Mouse (Mus musculus): ENCODE data around the gene Ltv1. TPM values are rescaled to one million over a fixed set of nuclear protein-coding genes. Genes with fewer than 3 reads are reported as not detected.
"Not testable (repeated sequence)": the region's sequence is repeated elsewhere in the genome, so short reads cannot be mapped to it uniquely, and the experiment has no call there.

The Ltv1 gene
- total RNA-seq, 2 experiments from 2014 or later: 19.4 to 23.6 TPM

DNA sequence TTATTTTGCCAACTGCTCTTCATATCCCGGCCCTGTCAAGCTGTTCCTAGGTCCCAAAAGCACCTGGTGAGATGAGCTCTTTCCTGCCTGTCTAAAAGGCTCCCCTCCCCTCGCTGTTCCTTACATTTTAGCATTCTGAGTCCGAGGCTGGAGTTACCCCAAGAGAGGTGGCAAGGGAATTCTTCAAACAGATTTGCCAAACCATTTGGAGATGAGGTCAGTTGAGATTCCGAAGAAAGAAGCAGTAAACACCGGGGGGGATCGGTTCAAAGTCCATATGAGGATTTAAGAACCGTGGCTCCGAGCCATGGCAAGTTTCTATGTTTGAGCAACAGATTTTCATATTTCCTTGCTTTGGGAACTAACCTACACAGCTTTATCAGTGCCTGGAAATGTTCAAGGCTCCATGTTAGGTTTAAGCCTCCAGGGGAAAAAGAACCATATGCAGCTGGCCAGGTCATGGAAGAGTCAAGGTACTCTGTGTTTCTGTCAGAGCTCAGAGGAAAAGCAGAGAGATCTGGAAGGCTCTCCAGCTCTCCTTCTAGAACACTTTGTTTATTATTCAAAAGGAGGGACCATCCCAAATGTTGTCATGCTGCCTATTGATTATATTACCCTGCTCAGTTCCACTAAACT, 4.0 kb upstream of the Ltv1 start:
- DNase-seq (ENCODE audit: low spot score in 2 of 2): no peak

DNA sequence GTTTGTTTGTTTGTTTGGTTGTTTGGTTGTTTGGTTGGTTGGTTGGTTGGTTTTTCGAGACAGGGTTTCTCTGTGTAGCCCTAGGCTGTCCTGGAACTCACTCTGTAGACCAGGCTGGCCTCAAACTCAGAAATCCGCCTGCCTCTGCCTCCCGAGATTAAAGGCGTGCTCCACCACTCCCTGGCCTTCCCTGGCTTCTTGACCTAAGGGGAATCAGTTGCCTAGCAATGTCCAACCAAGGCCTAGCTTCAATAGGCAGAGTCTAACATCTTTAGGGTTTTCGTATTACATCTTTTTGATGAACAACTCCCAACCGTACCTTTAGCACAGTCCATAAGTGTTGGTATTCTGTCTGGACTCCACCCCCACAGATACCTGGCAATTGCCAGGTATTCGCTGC, 528 bp upstream of the Ltv1 start:
- DNase-seq (ENCODE audit: low spot score in 2 of 2): not testable (repeated sequence)

DNA sequence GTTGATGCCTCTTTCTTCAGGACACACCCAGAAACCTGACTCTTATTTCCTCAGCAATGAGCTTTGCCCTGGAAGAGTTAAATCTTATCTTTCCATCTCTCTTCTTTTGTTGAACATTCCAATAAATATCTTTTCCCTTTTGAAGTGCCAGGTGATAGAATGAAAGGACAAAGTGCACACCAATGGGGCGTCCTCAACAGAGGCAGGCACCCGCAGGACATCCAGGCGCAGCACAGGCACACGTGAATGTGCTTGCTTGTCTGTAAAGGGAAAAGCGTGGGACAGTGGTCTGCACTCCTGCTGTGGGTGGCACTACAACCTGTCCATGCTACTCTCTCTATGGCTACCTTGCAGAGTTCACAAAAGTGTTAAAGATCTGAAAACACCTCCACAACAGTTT, 3.1 kb downstream of the Ltv1 start:
- DNase-seq (ENCODE audit: low spot score in 2 of 2): no peak

DNA sequence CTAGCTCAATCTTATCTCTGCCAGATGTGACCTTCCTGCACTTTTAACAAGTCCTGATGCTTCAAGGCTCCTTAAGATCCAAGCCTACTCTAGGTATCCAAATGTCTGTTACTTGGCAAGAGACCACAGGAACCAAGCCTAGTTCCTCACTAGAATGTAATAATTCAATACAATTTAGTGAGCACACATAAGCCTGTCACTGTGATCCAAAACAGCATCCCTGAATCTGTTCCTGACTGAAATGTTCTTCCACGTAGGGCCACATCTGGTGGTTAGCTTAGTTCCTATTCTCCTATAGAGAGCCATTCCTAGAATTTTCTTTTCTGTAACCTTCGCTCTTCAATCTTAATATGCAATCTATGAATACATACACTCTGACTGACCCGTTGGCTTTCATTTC, 6.2 kb downstream of the Ltv1 start:
- DNase-seq (ENCODE audit: low spot score in 2 of 2): no peak

DNA sequence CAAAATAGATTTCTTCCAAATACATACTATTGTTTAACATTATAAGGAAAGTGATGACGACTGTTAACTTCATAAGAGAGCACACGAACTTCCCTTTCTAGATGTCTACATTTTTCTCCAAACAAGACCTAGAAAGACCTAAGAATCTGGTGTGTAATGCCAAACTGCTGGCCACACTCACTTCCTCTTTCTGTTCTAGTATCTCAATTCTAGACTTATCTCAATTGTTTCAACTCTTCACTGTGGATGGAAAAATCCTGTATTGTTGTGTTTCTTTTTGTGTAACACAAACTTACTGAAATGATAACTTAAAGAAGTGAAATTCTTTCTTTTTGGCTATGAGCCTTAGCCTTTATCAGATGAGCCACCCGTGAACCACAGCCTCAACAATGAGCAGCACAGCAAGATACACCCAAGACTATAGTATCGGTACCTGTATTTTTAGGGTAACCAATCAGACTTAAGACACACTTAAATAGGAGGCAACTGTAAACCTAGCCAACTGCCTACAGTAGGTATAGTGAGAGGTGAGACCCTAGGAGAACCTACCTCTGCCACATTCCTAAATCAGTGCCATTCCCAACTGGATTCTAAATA, 8.7 kb downstream of the Ltv1 start:
- no peak for DNase-seq (ENCODE audit: low spot score in 2 of 2)

DNA sequence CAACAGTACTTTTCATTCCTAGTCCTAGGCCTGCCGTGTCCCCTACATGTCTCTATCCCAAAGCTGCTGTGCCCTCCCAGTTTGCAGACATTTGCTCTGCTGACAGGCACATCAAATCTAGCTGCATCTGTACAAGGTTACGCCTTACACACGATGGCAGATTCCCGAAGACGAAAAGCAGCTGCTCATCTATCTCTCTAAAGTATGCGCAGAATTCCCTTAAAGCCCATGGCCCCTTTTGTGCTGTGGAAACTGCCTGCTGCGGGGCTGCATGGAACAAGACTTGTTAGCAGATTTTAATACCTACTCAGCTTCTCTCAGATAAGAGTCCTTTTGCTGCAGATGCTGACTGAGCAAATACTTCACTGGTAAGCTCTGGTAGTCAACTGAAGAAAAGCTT, 12.8 kb downstream of the Ltv1 start:
- no peak for DNase-seq (ENCODE audit: low spot score in 2 of 2)

DNA sequence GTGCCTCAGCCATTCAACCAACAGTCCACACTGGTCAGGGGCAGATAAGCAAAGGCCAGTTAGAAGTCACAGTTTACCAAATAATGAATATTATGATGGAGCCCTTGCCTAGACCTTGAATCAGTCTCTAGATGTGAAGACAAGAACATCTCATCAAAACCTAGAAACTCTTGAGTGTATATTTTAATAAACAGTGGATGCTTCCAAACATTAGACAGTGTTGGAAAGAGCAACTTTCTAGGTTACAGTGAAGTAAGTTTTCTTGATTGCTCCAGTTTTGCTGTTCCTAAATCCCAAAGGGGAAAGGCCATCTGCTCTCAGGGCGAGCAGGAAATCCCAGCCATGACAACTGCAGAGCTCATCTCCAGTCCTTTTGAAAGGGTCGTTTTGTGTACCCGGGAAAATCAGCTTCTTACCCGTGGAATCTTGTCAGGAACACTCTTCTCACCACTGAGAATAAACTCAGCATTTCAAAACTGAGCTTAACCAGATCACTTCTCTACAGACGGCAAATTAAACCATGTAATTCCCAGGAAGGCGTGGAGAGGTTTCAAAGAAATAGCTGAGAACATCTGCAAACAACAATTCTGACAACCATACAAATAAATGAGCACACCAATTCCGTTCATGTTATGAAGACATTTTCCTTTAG, 14.9 kb downstream of the Ltv1 start, which contains the start of gene Zc2hc1b:
TSS of gene Zc2hc1b (minus strand) at position 51 of the 652 bp plus-strand sequence.
- DNase-seq (ENCODE audit: low spot score in 2 of 2): no peak

DNA sequence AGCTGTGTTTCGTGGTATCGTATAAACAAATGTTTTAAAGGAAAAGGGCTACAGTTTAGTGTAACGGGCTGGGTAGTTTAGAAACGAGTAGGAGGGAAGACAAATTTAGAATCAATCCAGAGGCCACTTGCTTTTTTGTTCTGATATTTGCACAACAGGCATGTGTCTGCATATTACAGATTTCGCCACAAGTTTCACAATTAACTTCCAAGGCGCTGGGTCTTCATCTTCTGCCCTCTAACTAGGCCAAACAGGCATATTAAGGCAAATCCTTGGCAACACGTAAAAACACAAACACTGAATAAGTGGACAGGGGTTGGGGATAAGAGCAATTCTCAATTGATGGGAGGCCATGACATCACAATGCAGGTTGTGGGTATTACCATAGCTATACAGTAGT, 17.1 kb downstream of the Ltv1 start:
- DNase-seq (ENCODE audit: low spot score in 2 of 2): no peak

DNA sequence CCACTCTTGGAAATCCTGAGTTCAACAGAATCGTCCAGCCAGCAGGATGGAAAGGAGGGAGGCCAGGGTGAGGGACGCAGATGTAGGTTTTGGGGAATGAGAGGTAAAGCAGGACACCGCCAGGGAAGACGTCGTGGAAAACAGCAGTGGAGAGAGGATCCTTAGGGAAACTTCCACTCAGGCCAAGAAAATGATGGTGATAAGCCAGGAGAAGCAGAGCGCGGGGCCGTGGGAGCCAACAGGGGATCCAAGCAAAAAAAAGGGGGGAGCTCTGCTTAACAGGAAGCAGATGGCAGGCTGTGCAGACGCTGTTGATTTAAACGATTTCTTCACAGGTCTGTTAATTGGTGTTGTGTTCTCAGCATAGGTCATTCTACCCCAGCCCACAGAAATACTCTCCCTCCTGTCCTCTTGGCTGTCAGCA, 20.2 kb downstream of the Ltv1 start:
- no peak for DNase-seq (ENCODE audit: low spot score in 2 of 2)

DNA sequence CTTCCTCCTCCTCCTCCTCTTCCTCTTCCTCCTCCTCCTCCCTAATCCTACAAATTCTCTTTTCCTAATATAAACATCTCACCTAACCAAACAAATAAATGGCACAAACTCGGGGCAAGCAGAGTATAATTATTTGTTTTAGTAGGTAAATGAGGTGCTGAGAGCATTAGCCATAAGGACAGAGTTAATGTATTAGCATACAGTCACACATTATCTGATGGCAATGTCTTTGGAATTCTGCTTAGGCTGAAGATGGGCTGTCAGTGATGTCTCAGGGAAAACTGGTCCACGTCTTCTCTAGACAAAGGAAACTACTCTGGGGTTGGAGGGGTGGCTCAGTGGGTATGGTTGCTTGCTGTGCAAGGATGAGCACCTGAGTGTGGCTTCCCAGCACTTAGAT, 21.5 kb downstream of the Ltv1 start:
- DNase-seq (ENCODE audit: low spot score in 2 of 2): no peak

DNA sequence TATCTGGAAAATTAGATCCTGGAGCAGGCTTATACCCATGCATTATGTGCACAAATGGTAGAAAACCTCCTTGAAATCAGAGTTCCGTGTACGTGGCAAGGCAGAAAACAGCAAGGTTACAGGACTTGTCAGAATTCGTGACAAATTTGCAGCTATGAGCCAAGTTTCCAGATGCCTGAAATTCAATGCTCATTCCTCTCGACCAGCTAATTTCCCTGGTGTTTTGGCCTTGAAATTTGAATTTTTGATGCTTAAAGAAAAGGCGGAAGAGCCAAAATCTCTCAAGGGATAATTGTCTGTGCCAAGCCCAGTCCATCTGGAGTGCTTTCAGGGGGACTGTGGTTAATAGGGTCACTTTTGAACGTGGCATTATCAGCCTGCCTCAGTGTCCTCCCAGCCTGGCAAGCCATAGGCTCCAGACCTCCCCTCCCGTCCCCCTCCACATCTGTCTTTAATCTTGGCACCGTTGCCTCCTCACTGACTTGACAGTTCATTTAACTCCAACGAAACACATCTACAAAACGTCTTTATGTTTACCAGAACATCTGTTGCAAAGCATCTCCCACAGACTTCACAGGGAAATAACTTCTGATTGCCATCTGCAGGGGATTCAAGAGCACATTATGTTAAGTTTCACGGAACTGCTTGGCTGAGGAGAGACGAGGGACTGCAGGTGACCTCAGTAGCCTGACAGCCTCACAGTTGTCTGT, 22.1 kb downstream of the Ltv1 start:
- no peak for DNase-seq (ENCODE audit: low spot score in 2 of 2)

DNA sequence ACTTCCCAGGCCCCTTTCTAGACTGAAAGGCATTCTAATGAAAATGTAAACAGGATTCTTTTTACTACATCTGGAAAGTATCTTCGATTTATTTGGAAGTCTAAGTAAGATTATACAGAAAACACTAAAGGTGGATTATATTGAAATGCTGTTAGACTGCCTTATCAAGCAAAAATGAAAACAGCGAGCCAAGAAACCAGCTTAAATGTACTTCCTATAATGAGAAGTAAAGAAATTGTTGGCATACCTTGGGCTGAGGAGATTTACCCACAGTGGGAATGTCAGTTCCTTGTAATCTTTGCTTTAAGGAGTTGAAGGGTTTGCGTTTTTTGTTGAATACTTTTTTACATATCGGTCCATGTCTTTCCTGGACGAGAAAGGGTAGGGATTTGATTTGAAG, 24.5 kb downstream of the Ltv1 start:
- no peak for DNase-seq (ENCODE audit: low spot score in 2 of 2)

DNA sequence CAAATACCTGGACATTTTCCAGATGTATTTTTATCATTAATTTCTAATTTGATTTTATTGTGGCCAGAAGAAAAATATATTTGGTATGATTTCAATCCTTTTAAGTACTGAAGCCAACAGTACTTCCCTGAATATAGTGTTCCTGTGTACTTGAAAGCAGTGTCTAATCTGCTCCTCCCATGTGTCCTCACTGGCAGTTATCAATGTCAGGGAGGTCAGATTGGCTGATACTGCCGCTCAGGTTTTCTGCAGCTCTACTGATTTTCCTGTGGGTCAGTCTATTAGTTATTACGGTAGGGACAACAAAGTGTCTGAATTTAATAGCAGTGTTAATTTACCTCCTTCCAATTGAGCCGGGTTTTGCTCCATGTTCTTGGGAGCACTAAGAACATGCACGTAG, 30.9 kb downstream of the Ltv1 start:
- no peak for DNase-seq (ENCODE audit: low spot score in 2 of 2)

DNA sequence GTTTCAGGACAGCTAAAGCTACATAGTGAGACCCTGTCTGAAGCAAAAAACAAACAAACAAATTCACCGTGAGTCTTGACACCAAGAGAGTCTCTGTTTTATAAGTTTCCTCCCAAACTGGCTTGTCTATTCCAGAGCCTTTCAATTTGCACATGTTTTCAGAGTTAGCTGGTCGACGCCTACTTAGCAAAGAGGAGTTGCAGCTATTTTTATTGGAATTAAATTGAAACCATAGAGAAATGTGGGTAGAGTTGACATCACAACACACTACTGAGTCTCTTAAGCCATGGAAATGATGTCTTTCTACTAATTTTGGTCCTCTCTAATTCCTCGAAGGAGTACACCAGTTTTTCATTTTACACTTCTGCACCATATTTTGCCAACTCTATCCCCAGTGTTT, 32.1 kb downstream of the Ltv1 start:
- peak in 1 of 2 experiments; percentile 6 for DNase-seq (ENCODE audit: low spot score in 2 of 2)

DNA sequence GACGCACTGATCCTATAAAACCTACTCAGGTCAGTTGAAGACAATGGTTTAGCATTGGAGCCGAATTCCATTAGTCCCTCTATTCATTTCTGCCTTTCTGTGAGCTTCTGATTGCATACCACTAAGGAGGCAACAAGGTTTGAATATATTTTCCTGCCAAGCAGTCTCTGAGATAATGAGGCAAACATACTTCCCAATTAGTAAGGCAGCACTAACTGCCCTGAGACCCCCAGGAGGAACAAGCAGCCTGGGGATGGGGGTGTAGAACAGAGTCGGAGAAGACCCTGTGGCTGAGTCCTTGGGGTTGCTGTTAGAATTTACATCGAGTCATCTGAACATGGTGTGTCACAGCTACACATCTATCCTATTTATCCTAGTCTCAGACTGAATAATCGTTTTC, 37.6 kb downstream of the Ltv1 start:
- no peak for DNase-seq (ENCODE audit: low spot score in 2 of 2)

DNA sequence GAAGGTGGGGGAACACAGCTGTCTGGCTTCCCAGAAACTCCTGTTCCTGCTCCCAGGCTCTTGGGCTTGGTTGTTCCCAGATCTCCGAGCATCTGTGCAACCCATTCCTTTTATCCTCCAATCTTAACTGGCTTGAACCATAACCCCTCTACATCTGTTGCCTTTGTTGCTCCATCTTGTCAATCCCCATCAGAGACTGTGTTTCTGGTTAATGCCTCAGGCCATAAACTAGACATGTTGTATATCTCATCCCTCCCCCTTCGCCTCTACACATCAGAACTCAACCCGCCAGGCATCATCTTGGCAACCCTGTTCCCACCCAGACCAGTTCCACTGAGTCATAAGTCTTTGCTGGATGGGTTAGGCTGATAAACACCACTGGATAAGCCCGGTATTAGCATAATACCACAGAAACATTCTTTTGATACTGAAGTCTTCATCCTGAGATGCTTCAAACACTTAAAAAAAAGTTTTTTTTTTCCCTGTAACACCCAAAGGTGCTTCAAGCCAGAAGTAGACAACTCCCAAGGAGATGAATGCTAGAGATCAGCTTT, 40.1 kb downstream of the Ltv1 start:
- no peak for DNase-seq (ENCODE audit: low spot score in 2 of 2)

DNA sequence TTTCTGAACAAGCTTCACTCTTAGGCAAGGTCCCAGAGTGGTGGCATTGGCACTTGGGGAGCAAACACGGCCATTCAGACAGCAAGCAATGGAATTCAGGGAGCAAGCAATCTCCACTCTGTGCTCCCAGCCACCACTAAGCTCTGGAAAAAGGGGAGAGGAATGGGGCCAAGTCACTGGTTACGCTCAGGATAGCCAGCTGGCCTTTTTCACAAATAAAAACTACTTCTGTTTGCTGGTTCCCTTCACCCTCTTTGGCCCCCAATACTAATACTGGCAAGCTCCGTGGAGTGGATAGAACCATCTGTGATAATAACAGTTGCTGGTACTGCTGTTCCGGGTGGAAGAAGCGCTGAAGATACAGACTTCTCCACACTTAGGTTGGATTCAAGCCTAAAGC, 41.6 kb downstream of the Ltv1 start:
- no peak for DNase-seq (ENCODE audit: low spot score in 2 of 2)

DNA sequence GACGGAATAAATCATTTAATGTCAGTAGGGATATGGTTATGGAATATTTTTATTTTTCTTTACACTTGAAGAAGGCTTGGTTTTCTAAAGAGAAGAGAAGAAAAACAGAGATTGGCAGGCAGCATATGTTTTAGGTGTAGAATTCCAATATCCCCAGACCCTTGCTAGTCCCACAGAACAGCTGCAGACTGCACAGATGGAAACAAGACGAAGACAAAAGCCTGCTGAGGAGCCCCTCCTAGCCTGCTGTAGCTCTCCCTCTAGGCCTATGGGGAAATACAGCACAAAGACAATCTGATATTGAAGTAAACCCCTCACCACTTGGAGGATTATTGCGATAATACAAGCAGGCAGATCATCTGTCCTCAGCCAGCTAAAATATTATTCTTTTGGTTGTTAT, 42.5 kb downstream of the Ltv1 start:
- no peak for DNase-seq (ENCODE audit: low spot score in 2 of 2)

DNA sequence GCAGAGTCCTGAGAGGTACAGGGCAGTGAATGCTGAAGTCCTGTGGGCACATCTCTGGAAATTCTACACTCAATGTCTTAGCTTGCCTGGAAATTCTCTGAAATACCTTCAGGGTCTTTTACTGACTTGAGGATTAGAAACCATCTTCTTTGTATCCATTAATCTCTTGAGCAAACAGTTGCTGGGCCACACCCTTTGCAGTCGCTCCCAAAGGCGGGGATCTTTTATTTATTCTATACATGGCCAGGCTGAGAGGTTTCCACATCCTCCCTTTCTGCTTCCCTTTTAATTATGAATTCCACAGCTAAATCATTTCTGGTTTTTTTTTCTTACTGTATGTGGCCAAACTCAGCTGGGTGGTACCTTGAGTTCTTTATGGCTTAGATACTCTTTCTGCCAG, 52.5 kb downstream of the Ltv1 start:
- DNase-seq (ENCODE audit: low spot score in 2 of 2): no peak

DNA sequence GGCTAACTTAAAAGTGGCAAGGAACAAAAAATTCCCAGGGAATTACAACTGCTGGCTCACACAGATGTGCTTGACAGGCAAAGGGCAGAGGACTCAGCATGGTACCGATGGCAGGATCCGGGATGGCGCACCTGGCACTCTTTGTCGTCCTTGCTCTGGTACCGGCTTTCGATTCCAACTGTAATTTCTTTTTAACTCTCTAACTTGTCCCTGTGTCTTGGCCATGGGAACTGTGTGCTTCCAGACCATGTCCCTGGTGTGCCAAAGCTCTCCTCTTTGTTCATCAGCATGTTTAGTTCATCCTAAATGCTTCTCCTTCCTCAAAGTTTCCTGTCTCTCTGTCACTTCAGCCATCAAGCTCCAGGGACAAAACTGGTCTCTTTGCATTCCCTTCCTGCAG, 55.1 kb downstream of the Ltv1 start:
- DNase-seq (ENCODE audit: low spot score in 2 of 2): no peak

DNA sequence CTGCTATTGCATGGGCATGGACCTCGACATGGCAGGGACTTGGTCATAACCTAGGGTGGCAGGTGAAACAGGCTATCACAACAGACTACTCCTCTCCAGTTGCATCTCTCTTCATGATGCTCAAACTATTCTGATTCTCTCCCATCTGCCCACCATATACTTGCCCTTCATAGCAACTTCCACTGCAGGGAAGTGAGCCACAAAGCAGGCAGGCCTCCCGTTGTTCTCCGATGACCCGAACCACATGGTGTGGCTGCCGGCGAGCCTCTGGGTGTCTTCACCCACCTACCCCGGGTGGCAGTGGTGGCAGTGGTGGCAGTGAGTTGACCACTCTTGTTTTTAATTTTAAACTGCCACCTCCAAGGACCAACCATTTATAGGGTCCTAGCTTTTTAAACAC, 57.2 kb downstream of the Ltv1 start:
- no peak for DNase-seq (ENCODE audit: low spot score in 2 of 2)

DNA sequence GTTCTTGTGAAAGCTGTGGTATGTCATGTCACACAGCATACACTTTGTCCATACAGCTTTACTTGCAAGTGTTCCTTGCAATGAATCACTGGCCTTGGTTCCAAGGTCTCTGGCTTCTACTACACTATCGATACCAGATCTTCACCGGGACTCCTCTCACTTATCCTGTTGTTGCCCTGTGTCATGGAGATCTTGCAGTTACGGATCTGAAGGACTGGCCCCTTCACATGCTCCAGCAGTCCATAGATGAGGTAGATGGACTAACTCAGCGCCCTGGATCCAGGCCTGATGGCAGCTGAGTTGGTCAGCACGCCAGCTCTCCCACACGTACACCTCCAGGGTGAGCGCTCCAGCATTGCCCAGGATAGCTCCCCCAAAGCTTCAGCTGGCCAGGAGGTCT, 57.7 kb downstream of the Ltv1 start:
- DNase-seq (ENCODE audit: low spot score in 2 of 2): no peak

Data from left cerebral cortex, adult 18-20 months (tissue).